Mouse (Mus musculus): Measurements from ENCODE around the gene Islr2.

DNA sequence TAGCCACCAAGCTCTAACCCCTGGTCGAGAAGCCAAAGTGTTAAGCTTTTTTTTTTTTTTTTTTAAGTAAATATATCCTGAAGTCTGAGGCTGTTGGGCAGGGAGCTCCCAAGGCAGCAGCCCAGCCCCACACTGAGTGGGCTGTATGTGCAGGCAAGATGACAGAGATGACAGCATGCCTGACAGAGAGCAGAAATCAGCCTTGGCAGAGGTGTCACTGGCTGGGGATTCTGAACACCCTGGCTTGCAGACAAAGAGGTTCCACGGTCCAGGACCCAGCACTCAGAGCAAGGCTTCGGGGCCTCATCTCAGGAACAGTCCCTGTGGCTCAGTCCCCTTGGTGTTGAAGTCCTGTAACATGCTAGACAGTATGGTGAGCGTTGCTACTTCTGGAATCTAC is 44.3 kb downstream of the Islr2 start:
- TF ChIP-seq EP300 (IDR thresholded peaks at IDR 0.05; ENCODE audit: low read depth) (no peak), CTCF (IDR thresholded peaks at IDR 0.05; ENCODE audit: low read depth) (no peak)
